Mouse (Mus musculus) layer of hippocampus, postnatal 10 days (tissue): Measurements from ENCODE around the gene Ncln. TPM values are rescaled to one million over a fixed set of nuclear protein-coding genes. Genes with fewer than 3 reads are reported as not detected.

ENCODE experiments used
- DNase-seq, 2 experiments: peaks; one replicate each; pipeline ENCODE4 v3.0.0; 2021; ENCODE audit warnings: low spot score in 2 of 2
- long read RNA-seq: library from polyadenylated mRNA; stranded (forward); transcript quantifications from one replicate; pipeline ENCODE4 v2.0.0, GENCODE M21; 2023
- total RNA-seq, 2 experiments: library from RNA; stranded (reverse); gene quantifications; 2 replicates each; pipeline ENCODE4 v1.2.3; 2021

Gene Ncln
- 100 to 1,000 TPM in 1 of 2 experiments, 10 to 100 TPM in 1; 89.3 to 116 TPM for total RNA-seq
- long read RNA-seq, transcript Ncln-202 (14 exons, 2,841 nt), result minor isoform, 12 of 64 reads
- long read RNA-seq, transcript Ncln-201 (14 exons, 3,118 nt), result major isoform, 36 of 64 reads
- long read RNA-seq, partial matches to known transcripts, result 6 of 64 reads
- long read RNA-seq, other reads (novel, unspliced or antisense), result 9 of 64 reads

GRCm38 (mm10) chr10:81496264-81496901, at the start of gene Ncln:
Gene Ncln, minus strand, starts transcription at chr10:81496392.
- DNase-seq, result peak; percentile 97 to 98

GRCm38 (mm10) chr10:81545161-81545747, 49.1 kb upstream of the Ncln start, which contains the start of gene Gna11:
Gene Gna11, minus strand, starts transcription at chr10:81545190.
- peak; percentile 100 for DNase-seq

GRCm38 (mm10) chr10:81544296-81545160, 48.3 kb upstream of the Ncln start:
- DNase-seq, result no peak

GRCm38 (mm10) chr10:81543633-81544032, 47.4 kb upstream of the Ncln start:
- DNase-seq, result no peak

- DNase-seq, result no peak
Measured at GRCm38 (mm10) chr10:81542727-81543460, 46.7 kb upstream of the Ncln start.

- no peak for DNase-seq
Measured at GRCm38 (mm10) chr10:81541803-81542202, 45.6 kb upstream of the Ncln start.

GRCm38 (mm10) chr10:81541363-81541762, 45.2 kb upstream of the Ncln start:
- no peak for DNase-seq

GRCm38 (mm10) chr10:81538321-81539048, 42.3 kb upstream of the Ncln start:
- DNase-seq, result no peak

- DNase-seq, result no peak
Measured at GRCm38 (mm10) chr10:81537429-81537828, 41.2 kb upstream of the Ncln start.

- peak in 1 of 2 experiments; percentile 38 for DNase-seq
Measured at GRCm38 (mm10) chr10:81536734-81537133, 40.5 kb upstream of the Ncln start.

- no peak for DNase-seq
Measured at GRCm38 (mm10) chr10:81534826-81535225, 38.6 kb upstream of the Ncln start.

GRCm38 (mm10) chr10:81526779-81527178, 30.6 kb upstream of the Ncln start:
- peak; percentile 78 to 80 for DNase-seq

- DNase-seq, result no peak
Measured at GRCm38 (mm10) chr10:81525017-81525694, 29.0 kb upstream of the Ncln start.

GRCm38 (mm10) chr10:81524051-81524605, 27.9 kb upstream of the Ncln start, which contains the start of gene Gna15:
Gene Gna15, minus strand, starts transcription at chr10:81524225.
- no peak for DNase-seq

GRCm38 (mm10) chr10:81523570-81523969, 27.4 kb upstream of the Ncln start:
- DNase-seq, result no peak

- DNase-seq, result no peak
Measured at GRCm38 (mm10) chr10:81523142-81523541, 26.9 kb upstream of the Ncln start.

GRCm38 (mm10) chr10:81519978-81520365, 23.8 kb upstream of the Ncln start:
- no peak for DNase-seq

- no peak for DNase-seq
Measured at GRCm38 (mm10) chr10:81519227-81519977, 23.2 kb upstream of the Ncln start.
